Mouse (Mus musculus) neural tube, embryonic 10.5 days (tissue): Measurements from ENCODE around the gene 4930518I15Rik.
"Not testable (repeated sequence)": the region's sequence is repeated elsewhere in the genome, so short reads cannot be mapped to it uniquely, and the experiment has no call there.

Source experiments
- DNase-seq: peaks from one replicate; pipeline ENCODE4 v3.0.0-alpha.2; 2017; ENCODE audit warnings: low spot score; ENCODE audit errors: extremely low spot score

Gene 4930518I15Rik

DNA sequence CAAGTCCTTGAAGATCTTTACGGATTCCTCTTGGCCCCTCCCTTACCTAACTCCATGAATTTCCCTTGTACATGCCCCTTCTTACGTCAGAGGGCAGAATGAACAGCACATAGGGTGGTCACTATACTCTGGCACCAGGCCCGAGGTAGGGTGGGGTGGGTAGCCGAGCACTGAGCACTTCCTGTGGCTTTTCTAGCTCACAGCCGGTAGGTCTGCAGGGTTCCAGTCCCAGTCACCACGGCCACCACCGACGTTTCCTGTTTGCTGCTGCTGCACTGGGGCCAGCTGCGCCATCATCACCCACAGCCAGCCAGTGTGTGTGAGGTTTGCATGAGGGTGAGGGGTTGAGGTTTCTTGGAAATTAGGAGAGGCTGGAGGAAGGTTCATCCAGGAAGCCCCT, 20.0 kb upstream of the 4930518I15Rik start:
- DNase-seq: no peak

DNA sequence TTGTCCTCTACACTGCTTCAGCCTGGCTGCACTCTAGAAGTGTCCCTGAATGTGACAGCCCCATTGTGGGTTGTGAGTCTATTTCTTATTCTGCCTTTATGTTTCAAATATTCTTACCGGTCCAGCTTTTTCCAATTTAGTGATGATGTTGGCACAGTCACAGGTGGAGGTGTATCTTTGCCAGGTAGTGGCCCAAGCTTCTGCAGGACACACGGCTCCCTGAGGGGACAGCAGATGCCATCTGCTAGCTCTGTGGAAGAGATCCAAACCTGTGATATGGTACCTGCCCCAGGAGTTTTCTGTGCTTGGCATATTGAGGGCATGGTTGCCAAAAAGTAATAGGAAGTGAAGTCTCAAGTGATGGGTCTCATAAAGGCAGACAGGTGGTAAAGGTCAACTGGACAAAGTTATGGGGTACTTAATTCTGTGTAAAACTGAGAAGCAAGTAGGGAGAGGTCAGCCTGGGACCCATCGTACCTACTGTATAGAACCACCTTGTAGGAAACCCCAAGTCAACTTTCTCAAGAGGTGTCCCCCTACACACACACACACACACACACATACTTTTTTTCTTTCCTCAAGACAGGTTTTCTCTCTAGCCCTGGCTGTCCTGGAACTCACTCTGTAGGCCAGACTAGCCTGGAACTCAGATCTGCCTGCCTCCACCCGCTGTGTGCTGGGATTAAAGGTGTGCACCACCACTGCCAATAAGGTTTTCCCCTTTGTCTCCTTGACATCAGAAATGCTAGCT, 17.2 kb upstream of the 4930518I15Rik start:
- DNase-seq: no peak

DNA sequence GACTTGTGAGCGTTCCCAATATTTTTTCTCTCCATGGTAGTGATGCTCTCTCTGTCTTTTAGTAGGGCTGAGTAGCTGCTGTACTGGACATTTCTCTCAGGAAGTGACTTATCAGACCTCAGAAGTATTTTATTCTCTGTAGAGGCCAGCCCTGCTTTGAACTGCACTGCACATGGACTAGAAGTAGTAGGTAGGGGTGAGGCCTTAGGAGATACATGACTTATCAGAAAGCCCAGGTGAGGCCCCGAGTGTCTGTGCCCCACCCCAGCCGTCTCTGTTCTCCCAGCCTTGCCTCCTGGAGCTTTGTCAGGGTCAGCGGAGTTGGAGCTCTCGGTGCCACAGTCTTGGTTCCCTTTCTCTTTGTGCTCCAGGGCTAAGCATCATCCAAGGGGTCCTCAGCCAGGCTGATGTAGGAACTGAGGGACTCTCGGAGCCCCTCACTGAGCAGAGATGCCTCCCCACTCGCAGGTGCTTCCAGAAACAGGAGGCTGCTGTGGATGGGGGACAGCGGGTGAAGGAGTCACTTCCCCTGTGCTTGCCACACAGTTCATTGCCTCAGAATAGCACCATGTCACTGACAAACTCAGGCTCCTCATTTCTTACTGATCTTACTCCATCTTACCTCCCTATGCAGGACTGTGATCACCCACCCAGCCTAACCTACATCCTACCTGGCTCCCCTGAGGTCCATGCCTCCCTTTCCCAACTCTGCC, 16.5 kb upstream of the 4930518I15Rik start:
- DNase-seq: no peak

DNA sequence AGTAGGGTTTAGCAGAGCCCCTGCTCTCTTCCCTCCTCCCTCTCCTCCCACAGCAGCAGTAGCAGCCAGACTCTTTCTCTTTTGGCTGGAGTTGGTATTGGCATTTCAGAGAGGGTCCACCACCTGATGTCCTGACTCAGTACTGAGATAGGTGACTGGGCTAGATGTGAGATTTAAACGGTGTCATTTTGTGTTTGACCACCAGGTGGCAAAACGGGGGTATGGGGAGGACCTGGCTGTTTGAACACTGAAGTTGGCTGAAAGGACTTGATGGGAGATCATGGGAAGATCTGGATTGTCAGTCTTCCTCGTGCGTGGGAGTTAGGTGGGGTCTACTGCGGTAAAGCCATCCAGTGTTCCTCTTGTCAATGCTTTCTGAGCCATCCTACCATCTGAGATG, 15.9 kb upstream of the 4930518I15Rik start:
- DNase-seq: peak; percentile 64

DNA sequence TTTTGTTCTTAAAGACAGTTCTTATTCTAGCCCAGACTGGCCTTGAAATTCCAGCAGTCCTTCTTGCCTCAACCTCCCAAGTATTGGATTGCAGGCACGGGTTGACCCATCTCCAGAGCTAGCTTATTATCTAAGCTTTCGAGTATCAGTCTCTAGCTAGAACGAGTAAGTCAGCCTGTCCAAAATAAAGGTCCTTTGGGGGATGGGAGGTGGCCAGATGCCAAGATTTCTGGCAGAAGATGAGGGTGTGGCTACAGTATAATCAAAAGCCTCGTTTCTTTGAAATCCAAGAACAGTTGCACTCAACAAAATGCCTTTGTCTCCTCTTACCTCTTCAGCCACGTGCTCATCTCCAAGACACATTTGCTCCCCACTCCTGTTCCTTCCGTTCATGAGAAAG, 12.8 kb upstream of the 4930518I15Rik start:
- DNase-seq: no peak

DNA sequence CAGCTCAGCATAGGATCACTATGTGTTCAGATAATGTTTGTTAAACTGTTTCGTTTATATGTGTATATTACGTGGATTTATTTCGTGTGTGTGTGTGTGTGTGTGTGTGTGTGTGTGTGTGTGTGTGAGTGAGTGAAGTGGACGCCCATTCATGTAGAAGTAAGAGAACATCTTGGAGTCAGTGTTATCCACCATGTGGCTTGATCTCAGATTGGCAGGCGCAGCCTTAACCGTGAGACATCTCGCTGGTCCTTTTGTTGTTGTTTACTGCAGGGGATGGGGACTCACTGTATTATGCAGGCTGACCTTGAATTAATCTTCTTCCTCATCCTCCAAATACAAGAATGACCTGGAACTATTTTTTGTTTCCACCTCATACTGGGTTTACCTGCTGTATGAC, 11.8 kb upstream of the 4930518I15Rik start:
- no peak for DNase-seq

DNA sequence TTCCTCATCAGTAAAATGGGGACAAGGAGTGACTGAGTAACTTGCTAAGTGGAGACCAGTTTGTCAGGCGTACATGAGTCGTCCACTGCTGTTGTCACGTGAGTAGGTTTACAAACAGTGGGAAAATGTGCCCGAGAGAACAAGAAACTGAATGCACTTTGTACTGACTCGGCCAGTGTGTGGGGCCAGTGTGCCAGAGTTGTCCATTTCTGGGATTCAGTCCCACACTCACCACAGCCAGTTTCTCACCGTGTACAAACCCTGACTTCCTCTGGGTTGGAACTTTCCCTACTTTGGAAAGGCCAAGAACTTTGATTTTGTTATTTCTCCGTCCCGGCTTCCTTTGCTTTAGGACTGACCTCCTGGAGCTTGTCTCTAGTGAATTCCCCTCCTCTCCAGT, 11.2 kb upstream of the 4930518I15Rik start:
- DNase-seq: no peak

DNA sequence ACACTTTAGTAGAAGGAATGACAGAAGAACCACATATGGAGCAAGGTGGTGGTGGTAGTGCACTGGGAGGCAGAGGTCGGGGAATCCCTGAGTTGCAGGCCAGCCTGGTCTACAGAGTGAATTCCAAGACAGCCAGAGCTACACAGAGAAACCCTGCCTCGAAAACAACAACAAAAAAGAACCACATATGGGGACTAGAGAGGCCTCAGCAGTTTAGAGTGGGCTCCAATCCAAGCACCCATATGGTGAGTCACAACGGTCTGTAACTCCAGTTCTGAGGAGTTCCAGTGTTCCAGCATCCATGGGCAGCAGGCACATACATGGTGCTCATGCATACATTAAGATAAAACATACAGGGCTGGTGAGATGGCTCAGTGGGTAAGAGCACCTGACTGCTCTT, 6.7 kb upstream of the 4930518I15Rik start:
- DNase-seq: no peak

DNA sequence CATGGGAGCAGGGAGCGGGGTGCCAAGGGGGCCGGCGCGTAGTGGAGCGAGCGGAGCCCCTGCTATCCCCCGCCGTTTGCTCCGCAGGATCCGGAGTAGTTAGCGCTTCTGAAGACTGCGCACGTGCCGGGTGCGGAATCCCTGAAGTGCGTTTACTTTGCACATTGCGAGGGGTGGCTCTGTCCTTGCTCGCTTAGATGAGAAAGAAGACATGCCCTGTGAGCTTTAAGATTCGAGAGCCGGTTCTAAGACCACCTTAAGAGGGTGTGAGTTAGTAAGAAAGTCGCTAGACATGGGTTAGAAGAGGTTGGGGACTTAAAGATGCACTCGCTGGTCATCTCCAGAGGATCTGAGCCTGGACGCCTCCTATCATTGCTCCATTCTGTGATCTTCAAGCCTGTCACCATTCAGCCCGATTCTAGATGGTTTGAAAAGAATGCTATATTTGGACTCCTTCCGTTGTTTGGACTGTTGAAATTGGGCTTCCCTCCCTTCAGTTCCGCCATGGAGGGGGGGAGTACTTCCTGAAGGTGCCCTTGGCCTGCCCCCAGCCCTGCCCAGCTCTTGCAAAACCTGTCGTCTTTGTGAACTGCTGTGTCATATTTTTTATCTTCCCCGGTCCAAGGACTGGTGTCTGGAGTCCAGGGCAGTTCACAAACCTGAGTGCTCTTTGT, 5.9 kb upstream of the 4930518I15Rik start:
- DNase-seq: peak; percentile 14

DNA sequence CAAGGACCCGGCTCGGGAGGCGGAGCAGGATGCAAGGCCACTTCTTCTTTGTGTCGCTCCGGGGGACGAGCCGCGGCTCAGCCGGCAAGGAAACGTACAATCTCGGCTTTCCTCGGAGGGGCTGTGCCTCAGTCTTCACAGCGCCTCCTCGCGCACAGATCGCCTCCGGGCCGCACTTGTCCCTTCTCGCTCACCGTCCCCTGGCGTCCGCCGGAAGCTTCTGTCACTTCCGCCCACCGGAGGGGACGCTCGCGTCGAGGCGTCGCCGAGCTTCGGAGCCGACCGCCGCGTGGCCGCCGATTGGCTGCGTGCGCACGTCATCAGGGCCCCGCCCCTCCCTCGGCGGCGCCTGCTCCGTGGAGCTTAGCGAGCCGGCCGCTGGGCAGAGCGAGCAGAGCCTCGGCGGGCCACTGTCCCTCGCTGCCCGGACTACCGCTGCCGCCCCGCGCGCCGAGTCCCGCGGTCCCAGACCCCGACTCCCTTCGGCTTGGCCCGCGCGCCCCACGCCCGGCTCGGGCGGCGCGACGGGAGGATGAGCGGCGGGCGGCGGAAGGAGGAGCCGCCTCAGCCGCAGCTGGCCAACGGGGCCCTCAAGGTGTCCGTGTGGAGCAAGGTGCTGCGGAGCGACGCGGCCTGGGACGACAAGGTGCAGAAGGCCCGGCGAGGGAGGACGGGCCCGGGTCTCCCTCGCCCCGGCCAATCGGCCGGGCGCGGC, 5.2 kb upstream of the 4930518I15Rik start, which contains the start of gene Rab5if:
Rab5if (plus strand) TSS at position 357 of the 715 bp plus-strand sequence.
- peak; percentile 99 for DNase-seq

DNA sequence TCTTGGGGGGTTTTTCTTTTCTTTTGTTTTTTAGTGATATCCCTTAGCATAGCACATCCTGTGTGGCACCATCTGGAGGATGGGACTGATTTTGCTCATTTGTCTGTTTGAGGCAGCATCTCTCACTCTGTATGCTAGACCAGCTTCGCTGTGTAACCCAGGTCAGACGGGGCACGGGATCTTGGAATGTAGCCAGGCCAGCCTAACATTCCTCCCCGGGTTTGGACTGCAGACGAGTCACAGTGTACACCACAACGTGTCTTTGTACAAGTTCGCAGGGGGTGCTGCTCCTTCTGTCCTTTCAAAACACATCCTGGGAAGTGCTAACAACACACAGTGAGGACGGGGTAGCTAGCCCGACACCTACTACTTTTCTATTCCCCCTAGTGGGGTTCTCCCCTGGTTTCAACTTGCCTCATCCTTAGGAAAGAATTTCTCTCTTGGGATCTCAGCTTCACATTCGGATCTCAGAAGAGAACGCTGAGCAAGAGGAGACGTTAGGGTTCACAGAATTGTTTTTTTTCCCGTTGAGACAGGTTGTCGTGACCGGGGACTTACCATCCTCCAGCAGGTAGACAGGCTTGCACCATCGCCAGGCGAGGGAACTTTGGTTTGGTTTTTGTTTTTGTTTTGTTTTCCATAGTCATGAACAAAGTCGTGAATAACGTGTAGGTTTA, 4.4 kb upstream of the 4930518I15Rik start:
- peak; percentile 56 for DNase-seq

DNA sequence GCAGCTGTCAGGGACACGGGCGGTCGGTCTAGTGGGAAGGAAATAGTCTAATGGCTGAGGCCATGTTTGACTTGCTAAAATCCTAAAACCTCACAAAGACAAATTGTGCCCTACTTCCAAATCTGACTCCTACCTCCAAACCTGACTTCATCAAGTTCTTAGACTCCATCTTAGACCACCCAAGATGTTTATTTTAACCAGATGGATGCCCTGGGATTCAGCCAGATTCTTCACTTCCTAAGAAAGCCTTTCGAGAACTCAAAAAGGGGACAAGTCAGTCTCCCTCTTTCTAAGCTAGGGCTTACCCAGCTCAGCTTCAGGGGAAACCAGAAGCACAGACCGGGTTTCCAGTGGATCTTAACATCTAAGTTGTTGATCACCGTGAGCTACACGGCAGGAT, 925 bp upstream of the 4930518I15Rik start:
- no peak for DNase-seq

DNA sequence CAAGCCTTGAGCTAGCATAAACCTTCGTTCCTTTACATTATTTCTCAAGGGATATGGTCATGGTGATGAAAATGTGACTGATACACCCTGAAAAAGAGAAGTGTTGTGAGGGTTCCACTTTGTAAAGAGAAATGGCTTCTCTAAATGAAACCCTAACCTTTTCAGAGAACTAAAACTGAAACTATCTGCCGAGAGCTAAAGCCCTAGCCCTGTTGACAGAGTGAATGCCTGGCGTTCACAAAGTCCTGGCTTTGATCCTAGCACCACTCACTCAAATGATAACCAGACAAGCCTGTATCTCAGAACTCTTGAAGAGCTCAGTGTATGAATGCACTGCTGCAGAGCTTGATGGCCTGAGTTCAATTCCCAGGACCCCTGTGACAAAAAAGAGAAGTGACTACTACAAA, 358 bp downstream of the 4930518I15Rik start:
- no peak for DNase-seq

DNA sequence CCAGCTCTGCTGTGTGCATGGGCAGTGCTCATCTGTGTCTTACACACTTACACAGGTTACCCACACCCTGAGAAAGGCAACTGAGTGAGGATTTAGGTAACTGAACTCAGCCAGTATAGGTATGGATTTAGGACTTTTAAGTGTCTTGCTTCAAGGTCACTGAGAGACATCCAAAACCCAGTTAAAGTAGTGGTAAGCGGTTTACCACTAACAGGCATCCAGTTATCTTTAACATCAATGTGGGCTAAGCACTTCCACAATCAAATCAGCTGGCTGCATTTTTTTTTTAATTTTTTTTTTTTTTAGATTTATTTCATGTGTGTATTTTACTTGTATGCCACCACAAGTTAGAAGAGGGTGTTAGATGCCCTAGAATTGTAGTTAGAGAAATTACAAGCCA, 1.4 kb downstream of the 4930518I15Rik start:
- DNase-seq: no peak

DNA sequence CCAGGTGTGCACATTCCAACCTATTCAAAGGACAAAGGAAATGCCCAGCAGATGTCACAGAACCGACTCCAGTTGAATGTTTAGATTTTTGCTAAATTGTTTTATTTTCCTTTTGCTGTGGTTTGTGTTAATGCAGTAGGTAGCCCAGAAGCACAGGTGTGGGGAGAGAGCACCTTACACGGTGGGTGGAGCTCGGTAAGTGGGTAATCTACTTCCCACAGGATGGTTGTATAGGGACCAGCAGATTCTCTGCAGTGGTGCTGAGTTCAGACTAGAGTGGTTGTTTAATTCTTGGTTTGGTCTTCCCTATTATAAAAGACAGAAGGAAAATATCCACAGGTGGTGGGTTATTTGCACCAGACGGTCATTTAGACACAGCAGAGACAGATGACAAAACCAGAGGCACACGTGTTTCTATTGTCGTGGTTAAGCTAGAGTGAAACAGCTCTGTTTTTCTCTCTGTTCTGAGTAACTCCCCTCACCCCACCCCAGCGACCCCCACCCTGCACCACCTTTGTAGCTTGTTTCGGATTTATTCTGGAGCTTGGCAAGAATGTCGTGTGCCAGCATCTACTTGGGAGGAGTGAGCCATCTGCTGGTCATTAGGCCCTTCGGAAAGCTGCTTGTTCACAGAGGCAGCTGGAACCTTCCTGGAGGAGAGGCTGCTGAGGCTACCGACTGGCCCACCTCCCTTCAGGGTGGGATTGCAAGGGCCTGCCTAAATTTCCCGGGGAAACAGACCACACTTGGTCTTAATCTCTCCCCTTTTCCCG, 3.6 kb downstream of the 4930518I15Rik start:
- DNase-seq: not testable (repeated sequence)

DNA sequence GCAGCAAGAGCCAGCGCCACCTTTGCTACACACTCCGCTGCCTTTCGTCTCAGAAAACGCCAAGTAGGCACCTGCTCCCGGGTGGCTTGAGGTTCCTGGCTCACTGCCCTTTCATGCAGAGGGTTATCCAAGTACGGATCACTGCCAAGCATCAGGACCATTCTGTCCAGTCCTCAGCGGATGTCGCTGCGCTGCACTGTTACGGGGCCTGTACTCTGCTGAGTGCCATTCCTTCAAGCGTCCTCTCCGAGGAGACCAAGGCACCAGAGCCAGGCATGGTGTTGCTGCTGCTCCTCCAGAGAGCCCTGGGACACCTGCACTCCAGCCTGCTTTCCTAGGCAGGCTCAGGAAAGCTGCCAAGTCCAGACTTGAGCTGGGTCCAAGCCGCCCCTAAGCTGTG, 4.2 kb downstream of the 4930518I15Rik start:
- not testable (repeated sequence) for DNase-seq

DNA sequence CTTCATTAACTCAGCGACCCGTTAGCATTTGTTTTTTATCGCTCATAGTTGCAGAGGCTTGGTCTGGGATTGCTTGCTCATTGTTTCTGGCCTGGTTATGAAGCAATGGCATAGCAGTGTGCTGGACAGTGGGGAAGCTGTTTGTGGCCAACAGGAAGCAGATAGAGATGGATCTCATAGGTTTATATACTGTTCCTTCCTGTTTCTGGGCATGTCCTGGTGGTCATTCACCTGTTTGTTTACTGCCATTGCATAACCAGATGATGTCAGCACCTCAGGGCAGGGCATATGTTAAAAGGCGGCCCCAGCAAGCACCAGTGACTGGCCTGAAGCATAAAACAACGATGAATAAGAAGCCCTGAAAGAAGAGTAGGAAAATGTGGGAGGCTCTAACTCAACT, 7.2 kb downstream of the 4930518I15Rik start:
- no peak for DNase-seq

DNA sequence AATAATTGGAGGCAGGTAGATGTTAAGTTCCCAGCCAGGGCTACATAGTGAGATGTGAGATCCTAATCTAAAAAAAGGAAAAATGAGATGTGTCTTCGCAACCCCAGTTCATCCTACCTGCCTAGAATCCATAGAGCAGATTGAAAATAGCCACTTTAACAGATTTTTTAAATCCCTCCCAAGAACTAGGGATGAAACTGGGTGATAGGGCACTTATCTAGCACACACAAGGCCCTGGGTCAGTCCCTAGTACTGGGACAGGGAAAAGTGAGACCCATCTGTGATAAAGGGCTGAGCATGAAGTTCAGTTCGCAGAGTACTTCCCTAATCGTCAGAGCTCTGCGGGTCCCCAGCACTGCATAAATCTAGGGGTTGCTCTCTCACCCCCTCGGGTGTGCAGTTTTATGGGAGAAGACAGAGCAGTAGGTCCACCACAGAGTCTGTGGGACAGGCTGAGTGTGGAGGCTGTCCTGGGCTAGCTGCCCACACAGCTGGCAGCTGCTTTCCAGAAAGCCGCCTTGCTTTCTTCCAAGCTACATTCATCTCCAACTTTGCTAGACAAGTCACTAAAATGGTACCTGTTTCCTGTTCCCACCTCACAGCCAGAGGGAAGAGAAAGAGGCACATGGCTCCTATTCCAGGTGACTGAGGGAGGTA, 9.1 kb downstream of the 4930518I15Rik start:
- DNase-seq: no peak

DNA sequence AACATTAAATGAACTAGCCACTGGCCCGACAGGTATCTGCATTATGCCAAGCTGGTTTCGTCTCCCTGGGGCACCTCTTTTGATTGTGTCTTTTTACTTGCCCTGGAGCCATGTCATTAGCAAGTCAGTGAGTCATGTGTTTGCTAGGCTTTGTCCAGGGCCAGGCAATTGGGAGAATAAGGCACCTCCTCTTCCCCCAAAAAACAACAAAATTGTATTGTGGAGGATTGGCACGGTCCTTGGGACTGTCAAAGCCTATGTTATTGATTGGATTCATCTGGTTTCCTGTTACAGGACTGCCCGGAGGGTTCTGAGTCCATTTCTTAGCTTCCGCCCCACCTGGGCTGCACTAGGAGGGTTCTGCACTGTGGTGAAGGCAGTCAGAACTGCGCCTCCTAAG, 10.1 kb downstream of the 4930518I15Rik start:
- DNase-seq: no peak

DNA sequence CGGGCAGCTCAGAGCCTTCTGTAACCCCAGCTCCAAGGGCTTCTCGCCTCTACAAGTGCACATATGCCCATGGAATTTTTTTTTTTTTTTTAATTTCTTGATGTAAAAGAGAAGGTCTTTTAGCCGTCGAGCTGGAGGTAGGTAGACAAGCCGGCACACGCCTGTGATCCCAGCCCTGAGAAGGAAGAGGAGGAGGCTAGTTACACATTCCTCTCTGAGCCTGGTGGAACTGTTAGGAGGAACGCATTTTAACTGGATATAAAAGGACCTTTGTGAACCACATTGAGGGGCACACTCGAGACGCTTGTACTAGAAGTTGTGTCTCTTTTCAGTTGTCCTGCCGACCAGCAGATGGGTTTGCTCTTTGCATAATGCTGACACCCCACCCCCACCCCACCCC, 13.0 kb downstream of the 4930518I15Rik start:
- DNase-seq: no peak
